Mouse (Mus musculus) small intestine, adult 2 months (tissue): ENCODE data around the gene Trappc4.

Experiments
- CTCF ChIP-seq: fragments of 200-500 bp; IDR thresholded peaks from 2 replicates; pipeline ENCODE4 v1.5.1; 2012; ENCODE audit warnings: low read depth, mild to moderate bottlenecking, control low read depth, inconsistent platforms, low read length, moderate library complexity, mixed read lengths; ENCODE audit not compliant: insufficient replicate concordance, insufficient read length; ENCODE audit errors: extremely low read depth
- POLR2A ChIP-seq: fragments of 200-500 bp; IDR thresholded peaks from 2 replicates; pipeline ENCODE4 v1.6.1; 2012; ENCODE audit warnings: low read depth, mild to moderate bottlenecking, control low read depth, inconsistent platforms, low read length, moderate library complexity

GRCm38 (mm10) chr9:44423576-44423975, 16.2 kb upstream of the Trappc4 start:
- no peak for TF ChIP-seq CTCF
- no peak for TF ChIP-seq POLR2A
